Mouse (Mus musculus) kidney, adult 2 months (tissue): Measurements from ENCODE around the gene Hook2.

Source experiments
- CTCF ChIP-seq: fragments of 200-500 bp; conservative IDR thresholded peaks from 2 replicates; pipeline ENCODE4 v1.5.1; 2011; ENCODE audit warnings: low read depth, mild to moderate bottlenecking, control low read depth, low read length, moderate library complexity, mixed read lengths; ENCODE audit not compliant: insufficient read depth, insufficient read length
- POLR2A ChIP-seq: fragments of 200-500 bp; IDR thresholded peaks from one replicate; pipeline ENCODE4 v1.6.1; 2011; ENCODE audit warnings: low read depth, low read length, control low read depth

GRCm38 (mm10) chr8:85014431-85014830, 24.0 kb downstream of the Hook2 start, which contains the start of gene Best2:
- TF ChIP-seq POLR2A = no peak
- TF ChIP-seq CTCF = no peak
